Mouse (Mus musculus) kidney, adult 2 months (tissue): ENCODE results near the gene Ticrr. TPM values are rescaled to one million over a fixed set of nuclear protein-coding genes. Genes with fewer than 3 reads are reported as not detected.

Experiments
- DNase-seq: peaks from one replicate; pipeline ENCODE4 v3.0.0; 2021
- H3K27ac ChIP-seq: fragments of 200-500 bp; 2 replicates; pipeline ENCODE4 v1.5.1; 2012; ENCODE audit warnings: low read depth, low read length, control low read depth, inconsistent platforms; ENCODE audit not compliant: insufficient read depth
- H3K27me3 ChIP-seq: fragments of 200-500 bp; replicated peaks from 2 replicates; pipeline ENCODE4 v1.6.1; 2012; ENCODE audit warnings: mild to moderate bottlenecking, moderate library complexity, low read length, inconsistent platforms; ENCODE audit not compliant: control insufficient read depth, insufficient read depth
- H3K36me3 ChIP-seq: fragments of 200-500 bp; 2 replicates; pipeline ENCODE4 v1.6.1; 2012; ENCODE audit warnings: mild to moderate bottlenecking, moderate library complexity, low read length, inconsistent platforms; ENCODE audit not compliant: control insufficient read depth, insufficient read depth
- H3K4me1 ChIP-seq: fragments of 200-500 bp; 2 replicates; pipeline ENCODE4 v1.6.1; 2011; ENCODE audit warnings: low read length; ENCODE audit not compliant: control insufficient read depth, insufficient read depth
- H3K4me3 ChIP-seq: fragments of 200-500 bp; 2 replicates; pipeline ENCODE4 v1.5.1; 2011; ENCODE audit warnings: mild to moderate bottlenecking, low read depth, low read length, control low read depth; ENCODE audit not compliant: insufficient read depth
- CTCF ChIP-seq: fragments of 200-500 bp; conservative IDR thresholded peaks from 2 replicates; pipeline ENCODE4 v1.5.1; 2011; ENCODE audit warnings: low read depth, mild to moderate bottlenecking, control low read depth, low read length, moderate library complexity, mixed read lengths; ENCODE audit not compliant: insufficient read depth, insufficient read length
- POLR2A ChIP-seq: fragments of 200-500 bp; IDR thresholded peaks from one replicate; pipeline ENCODE4 v1.6.1; 2011; ENCODE audit warnings: low read depth, low read length, control low read depth
- WGBS: fragments of 180-500 bp; shearing (Covaris S2); methylation state at CpG from one replicate; pipeline ENCODE4 v1.1.7; 2018; 5-methylcytosine and 5-hydroxymethylcytosine counted together
- polyA plus RNA-seq: library from polyadenylated mRNA; depleted of rRNA; stranded (reverse); fragments of >200 nt; gene quantifications from 2 replicates; pipeline ENCODE4 v1.2.3, GENCODE M21; 2012; rRNA removed

Gene Ticrr
- polyA plus RNA-seq, 1 experiment: 0.03 TPM

- DNase-seq: no peak
- 79% methylated on average over 5 of the region's 5 CpGs for WGBS
- no peak overlapping the region for H3K27ac ChIP-seq
Measured at GRCm38 (mm10) chr7:79744585-79744984, 84.6 kb downstream of the Ticrr start.

GRCm38 (mm10) chr7:79747659-79748058 lies 87.7 kb downstream of the Ticrr start:
- DNase-seq: no peak
- no peak overlapping the region for H3K27ac ChIP-seq
- no peaks in the 10 kb centered on the region for H3K4me1 ChIP-seq
- 73% methylated on average over 6 of the region's 6 CpGs for WGBS
- no peaks in the 10 kb centered on the region for H3K27me3 ChIP-seq
- H3K36me3 ChIP-seq: no peaks in the 10 kb centered on the region
- no peak overlapping the region for H3K4me3 ChIP-seq
- TF ChIP-seq POLR2A (no peak), CTCF (no peak)

More at GRCm38 (mm10) chr7:79744585-79744984, 84.6 kb downstream of the Ticrr start:
- no peaks in the 10 kb centered on the region for H3K27me3 ChIP-seq
- H3K4me1 ChIP-seq: no peaks in the 10 kb centered on the region
- no peak overlapping the region for H3K4me3 ChIP-seq
- H3K36me3 ChIP-seq: no peaks in the 10 kb centered on the region
- TF ChIP-seq CTCF: no peak
- TF ChIP-seq POLR2A: no peak

Other genes starting within 250 kb of the Ticrr start
- gene Polg, start 193.8 kb upstream of the Ticrr start, polyA plus RNA-seq: 33.8 and 35.3 TPM in 2 replicates
- gene Rhcg, start 42.5 kb upstream of the Ticrr start, polyA plus RNA-seq: 170 and 188 TPM in 2 replicates
- gene Kif7, start 55.5 kb downstream of the Ticrr start, polyA plus RNA-seq: 0.81 and 0.92 TPM in 2 replicates
- gene Plin1, start 72.7 kb downstream of the Ticrr start, polyA plus RNA-seq: 58.4 and 72.2 TPM in 2 replicates
- 40.6 and 41.0 TPM in 2 replicates for gene Pex11a, start 82.9 kb downstream of the Ticrr start, polyA plus RNA-seq
- gene Wdr93, start 83.0 kb downstream of the Ticrr start, polyA plus RNA-seq: 1.1 TPM in 2 replicates
- gene Mesp1, start 133.6 kb downstream of the Ticrr start, polyA plus RNA-seq: 0.07 TPM in 1 of 2 replicates, not detected in the other
- 0.28 and 0.35 TPM in 2 replicates for gene Mesp2, start 150.5 kb downstream of the Ticrr start, polyA plus RNA-seq
- gene Anpep, start 200.9 kb downstream of the Ticrr start, polyA plus RNA-seq: 170 and 175 TPM in 2 replicates